Mouse (Mus musculus): ENCODE measurements at regions not wholly inside any gene's neighbourhood (a gene's known extent, or its start where the extent isn't known, plus 50 kb on each side); places are given as distances from the start of the nearest gene placed in this dataset.
"Not testable (repeated sequence)": the region's sequence is repeated elsewhere in the genome, so short reads cannot be mapped to it uniquely, and the experiment has no call there.

DNA sequence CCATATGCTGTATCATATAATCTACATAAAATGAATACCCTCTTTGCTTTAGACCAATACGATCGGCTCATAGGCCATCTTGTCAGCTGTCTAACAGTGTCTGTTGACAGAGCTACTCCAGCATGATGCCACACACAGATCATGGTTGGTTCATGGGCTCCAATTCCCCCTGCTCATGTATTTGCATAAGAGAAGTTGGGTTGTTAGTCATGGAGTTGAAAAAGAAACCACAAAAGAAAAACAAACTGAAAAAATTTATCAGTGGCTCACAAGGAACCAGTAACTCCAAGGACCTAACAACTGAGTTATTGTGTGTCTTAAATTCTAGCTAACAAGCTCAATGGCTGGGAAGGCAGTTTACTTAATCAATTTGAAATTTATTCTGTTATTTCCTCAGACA lies 176.1 kb upstream of the Arhgap18 start:
- peak; percentile 10 for DNase-seq (ENCODE audit: low read depth, low spot score)

DNA sequence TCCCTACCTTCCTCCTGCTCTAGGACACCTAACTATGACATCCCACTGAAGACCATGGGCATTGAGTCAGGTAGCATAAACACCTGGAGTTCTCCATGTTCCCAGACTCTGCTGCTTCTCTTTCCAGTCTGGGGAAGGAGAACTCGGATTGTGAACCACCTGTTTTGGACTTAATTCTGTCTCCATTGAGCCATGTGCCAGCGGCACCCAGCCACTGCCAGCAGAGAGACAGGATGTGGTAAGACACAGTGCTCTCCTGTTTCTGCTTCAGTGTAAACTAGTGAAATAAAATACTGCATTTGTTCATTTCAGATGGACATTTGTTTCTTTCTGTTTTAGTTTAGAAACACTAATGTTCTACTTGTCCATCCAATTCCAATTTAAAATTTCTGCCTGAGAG lies 168.1 kb upstream of the Arhgap18 start:
- peak; percentile 37 for DNase-seq (ENCODE audit: low read depth, low spot score)

DNA sequence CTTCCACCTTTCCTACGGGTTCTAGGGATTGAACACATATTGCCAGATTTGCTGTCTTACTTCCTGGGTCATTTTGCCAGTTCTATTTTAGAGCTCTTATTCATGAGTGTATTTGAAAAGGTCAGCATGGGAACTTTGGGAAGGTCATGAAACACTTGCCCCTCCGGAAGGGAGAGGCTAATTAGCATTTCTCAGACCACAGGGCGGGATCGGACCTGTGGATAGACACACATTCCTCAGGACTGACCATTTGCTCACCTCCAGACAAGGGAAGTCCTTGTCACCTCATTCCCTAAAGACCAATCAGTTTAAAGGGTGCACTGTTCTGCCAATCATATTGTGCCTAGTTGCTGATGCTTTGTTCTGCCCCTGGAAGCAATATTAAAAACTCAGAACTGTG lies 146.1 kb upstream of the Arhgap18 start:
- not testable (repeated sequence) for DNase-seq (ENCODE audit: low read depth, low spot score)

DNA sequence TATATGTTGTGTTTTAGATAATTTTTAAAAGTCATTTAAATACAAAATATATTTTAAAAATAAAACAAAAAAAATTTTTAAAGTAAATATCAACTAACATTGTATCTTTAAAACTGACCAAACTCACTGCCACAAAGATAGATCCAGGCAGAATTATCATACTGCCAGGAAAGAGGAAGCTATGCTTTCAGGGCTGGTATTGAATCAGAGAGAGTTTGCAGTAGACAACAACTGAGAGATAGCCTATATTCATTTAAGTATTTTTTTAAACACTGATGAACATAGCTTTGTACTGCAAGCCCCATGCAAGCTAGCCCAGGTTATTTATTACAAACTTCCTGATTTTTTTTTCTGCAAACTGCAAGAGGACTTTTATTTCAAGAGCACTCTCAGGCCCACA lies 142.0 kb upstream of the Arhgap18 start:
- DNase-seq (ENCODE audit: low read depth, low spot score), result no peak

DNA sequence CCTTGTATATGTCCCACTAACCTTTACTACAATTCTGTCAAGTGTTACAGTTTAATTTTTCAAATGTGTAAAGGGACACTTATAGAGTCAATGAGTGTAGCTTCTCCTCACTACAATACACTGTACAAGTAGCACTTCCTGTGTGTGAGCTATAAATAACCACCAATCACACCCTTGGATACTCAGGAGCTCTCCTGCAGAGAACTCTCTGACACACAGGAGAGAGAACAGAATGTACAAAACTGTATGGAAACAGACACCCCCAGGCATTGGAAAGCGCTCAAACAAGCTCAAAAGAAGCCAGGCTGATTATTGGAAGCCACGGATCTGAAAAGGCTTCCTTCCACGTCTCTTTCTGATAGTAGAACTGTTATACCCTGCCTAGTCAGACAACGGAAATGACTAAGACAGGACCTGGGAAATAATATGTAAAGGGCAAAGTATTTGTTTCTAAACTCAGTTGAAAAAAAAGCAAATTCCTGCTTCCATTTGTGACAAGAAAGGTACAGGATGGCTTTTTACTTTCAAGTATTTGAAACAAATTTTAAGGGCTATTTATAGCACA lies 122.9 kb upstream of the Arhgap18 start:
- DNase-seq (ENCODE audit: low read depth, low spot score), result no peak

DNA sequence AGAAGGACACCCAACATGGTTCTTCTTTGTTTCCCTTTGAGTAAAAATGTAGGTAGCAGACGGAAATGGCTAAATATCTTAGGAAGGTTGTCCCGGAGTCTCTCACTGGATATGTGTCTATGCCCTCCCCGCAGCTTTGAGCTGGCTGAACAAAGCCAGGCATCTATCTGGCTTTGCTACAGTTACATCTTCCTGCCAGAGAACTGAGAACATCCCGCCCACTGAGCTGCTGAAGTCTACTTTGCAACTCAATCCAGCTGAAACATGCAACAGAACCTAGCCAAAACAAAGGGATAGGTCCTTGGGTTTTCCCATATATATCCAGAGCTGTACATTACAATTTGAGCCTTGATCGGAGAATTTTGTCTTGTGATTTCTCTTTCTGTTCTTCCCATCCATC lies 121.0 kb upstream of the Arhgap18 start:
- no peak for DNase-seq (ENCODE audit: low read depth, low spot score)

DNA sequence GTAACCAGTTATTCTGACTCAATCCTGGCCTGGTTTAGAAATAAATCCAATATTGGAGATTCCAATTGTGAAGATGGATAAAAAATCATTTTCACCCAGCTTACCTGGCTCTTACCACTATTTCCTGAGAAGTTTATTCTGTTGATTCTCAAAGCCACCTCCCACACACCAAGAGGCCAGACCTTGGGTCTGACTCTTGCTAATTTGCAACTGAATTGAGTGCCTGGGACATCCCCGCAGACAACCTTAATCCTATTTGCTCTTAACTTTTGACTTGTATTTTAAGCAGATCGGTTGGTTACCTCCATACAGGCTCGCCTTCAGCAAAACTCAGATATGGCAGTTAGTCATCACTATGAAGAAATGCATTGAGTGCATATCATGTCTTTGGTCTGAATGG lies 115.8 kb upstream of the Arhgap18 start:
- no peak for DNase-seq (ENCODE audit: low read depth, low spot score)

DNA sequence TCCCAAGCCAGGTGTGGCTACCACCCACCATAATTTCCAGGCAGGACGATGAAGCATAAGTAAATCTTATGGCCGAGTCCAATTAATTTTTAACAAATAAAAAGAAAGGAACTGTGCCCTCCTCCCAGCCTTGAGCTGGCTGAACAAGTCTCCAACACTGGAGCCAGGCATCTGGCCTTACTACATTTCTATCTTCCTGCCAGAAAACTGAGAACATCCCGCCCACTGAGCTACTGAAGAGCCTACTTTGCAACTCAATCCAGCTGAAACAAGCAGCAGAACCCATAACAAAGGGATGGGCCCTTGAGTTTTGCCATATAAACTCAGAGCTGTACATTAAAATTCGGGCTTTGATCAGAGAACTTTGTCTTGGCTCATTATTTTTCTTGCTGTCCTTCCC lies 115.2 kb upstream of the Arhgap18 start:
- DNase-seq (ENCODE audit: low read depth, low spot score), result no peak

DNA sequence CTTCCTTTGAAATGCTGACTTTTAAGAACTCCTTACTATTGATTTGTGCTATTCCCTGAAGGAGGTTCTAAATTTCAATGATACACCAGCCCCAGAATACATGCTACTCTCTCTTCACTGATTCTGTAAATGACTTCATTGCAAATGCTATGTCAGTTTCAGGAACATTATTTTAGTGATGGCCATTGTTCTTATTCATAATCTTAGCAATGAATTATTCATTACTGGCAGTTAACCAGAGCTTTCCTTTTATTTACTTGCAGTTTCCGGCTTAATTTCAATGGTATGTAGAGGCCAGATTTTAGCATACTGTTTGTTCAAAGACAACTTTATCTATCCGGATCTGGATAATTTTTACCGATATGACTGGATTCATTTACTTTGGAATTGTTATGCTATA lies 114.1 kb upstream of the Arhgap18 start:
- no peak for DNase-seq (ENCODE audit: low read depth, low spot score)

DNA sequence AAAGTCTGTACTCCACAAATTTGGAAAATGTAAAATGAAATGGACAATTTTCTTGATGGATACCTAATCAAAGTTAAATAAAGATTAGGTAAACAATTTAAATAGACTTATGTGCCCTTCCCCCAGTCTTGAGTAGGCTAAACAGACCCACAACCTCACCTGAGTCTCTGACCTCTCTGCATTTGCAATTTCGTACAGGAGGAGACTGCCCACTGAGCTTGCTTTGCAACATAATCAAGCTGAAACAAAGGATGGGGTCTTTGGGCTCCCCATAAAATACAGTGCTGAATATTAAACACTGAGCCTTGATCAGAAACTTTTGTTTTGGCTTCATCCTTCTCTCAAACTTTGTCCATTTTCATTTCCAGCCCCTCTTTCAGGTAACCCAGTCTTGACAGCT lies 100.1 kb upstream of the Arhgap18 start:
- DNase-seq (ENCODE audit: low read depth, low spot score), result no peak

DNA sequence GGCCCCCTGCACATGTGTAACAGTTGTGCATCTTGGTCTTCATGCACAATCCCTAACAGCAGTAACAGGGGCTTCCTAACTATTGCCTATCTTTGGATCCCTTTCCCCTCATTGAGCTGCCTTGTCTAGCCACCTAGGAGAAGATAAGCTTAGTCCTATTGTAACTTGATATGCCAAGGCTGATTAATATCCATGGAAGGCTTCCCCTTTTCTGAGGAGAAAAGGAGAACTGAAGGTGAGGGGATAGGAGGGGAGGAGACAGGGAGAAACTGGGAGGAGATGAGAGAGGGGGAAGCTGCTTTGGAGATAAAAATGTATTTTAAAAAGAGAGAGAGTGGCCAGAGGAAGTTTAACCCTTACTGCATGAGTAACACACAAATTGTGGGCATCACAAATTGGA lies 89.0 kb upstream of the Arhgap18 start:
- DNase-seq (ENCODE audit: low read depth, low spot score), result no peak

DNA sequence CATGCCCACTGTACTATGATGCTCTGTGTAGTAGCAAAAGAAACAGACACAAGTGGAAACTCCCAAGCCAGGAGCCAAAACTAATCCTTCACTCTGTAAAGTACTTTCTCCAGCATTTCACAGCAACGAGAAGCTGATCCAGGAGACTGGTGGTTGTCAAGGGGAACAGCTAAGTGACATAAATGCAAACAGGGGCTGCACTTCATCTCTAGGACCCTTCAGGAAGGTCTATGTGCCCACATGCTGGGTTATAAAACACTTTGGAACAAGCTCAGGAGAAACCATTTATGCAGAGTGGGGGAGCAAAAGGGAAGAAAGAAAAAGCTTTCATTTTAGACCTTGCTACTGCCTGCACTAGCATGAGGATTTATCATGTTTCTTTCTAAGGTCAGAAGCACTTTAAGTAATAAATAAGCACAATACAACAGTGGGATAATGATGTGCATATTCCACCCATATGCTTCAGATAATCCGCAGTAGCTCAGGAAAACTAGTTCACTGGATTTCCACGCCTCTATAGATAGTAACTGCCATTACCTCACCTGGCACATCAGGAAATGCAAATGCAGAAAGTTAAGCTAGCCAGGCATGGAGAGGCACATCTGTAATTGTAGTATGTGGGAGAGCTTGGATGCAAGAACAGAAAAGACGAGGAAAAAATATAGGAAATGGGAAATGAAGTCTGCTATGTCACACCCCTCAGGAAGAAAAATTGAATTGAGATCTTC lies 73.6 kb upstream of the Arhgap18 start:
- no peak for DNase-seq (ENCODE audit: low read depth, low spot score)

DNA sequence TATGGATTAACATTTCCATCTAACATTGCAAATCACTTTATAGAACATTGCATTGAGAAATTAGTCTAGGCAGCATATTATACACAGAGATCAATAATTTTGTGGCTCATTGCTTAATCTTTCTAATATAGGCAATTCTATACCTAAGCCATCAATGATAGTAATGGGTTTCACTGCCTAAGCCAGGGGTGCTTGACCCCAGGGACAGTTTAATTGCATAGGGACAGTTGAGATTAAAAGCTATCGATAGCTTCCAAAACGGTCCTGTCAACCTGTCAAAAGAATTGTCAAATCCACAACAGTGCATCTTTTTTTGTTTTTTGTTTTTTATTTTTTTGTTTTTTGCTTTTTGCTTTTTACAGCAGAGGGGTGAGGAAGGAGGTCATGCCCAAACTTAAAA lies 58.5 kb upstream of the Arhgap18 start:
- DNase-seq (ENCODE audit: low read depth, low spot score), result no peak

DNA sequence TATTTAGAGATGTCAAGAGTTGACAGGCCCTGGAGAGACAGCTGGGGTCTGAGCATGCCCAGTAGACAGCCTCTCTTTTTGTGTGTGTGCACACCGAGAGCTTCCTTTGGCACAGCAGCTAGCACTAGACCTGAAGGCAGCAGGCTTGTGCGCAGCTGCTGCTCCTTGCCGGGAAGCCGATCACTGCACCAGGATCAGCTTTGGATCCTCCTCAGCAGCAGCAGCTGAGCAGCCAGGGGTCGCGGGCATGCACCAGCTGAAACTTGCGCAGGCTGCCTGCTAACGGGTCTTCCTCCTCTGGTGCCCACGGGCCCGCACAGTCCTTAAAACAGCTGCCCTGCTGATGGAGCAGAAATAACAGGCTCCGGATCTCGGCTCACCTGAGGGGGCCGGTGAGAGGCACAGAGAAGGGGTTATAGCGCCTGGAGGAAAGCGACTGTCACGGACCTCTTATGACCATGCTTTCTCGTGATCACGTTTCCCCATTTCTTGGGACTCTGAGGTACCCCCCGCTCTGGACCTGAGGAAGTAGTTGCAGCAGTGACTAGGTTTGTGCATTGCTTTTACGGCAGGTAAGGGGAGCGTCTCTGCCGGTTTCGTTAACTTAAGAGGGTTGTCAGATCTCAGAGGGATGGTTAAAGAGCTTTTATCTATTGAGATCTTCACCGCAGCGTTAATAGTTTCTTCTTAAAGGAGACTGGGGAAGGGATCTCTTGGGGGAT lies 57.8 kb upstream of the Arhgap18 start:
- DNase-seq (ENCODE audit: low read depth, low spot score), result no peak

All from CD4-positive helper T cell, adult 2 months (primary cell).